Mouse (Mus musculus): Measurements from ENCODE around the gene Olfr1386. TPM values are rescaled to one million over a fixed set of nuclear protein-coding genes. Genes with fewer than 3 reads are reported as not detected.
"Not testable (repeated sequence)": the region's sequence is repeated elsewhere in the genome, so short reads cannot be mapped to it uniquely, and the experiment has no call there.

Olfr1386 gene
- polyA plus RNA-seq (2015; fragmentation: Nextera tagmentation; extraction: Ambion mirVana): not detected in 2 replicates

- DNase-seq (ENCODE audit: low spot score): not testable (repeated sequence)
These were observed at the start of gene Olfr1386 for GRCm38 (mm10) chr11:49464746-49465145. Olfr1386 (plus strand) TSS chr11:49465046.

GRCm38 (mm10) chr11:49422767-49423166, 42.1 kb upstream of the Olfr1386 start, which contains the start of gene Olfr1389:
Olfr1389 (plus strand) TSS chr11:49423067.
- no peak for DNase-seq (ENCODE audit: low spot score)

- DNase-seq (ENCODE audit: low spot score): no peak
These were observed 39.5 kb upstream of the Olfr1386 start for GRCm38 (mm10) chr11:49425257-49425927.

DNA sequence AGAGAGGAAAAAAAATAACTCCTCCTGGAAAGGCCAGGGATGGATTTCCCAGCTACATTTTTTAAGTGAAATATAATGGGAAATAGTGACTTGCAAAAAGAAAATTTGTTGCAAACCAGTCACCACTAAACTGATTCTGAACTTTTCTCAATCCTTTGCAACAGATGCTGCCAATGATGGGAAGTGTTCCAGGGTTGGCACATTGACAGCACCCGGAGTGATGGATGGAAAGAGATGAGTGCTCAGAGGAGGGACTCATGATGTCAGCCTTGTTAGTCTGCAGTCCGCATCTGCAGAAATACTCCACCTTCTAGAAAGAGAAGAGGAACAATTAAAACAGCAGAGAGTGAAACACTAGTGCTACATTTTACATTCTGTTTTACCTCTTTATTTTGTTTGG, 35.2 kb upstream of the Olfr1386 start:
- no peak for DNase-seq (ENCODE audit: low spot score)

DNA sequence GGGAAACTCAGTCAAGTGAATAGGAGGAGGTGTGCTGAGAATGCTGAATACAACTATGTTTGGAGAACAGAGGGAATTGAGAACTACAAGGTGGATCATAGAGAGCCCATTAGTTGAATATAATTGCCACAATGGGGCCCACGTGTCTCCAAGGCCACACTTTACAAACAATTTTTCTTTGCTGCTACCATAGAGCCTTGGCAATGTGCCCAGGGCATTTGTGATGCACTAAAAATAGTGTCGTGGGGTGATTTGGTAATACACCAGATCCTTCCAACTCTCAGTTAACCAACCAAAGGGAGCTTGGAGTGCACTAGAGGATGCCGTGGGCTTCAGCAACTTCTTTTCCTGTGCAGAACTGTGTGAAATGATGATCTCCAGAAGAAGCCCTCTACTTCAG, 28.4 kb upstream of the Olfr1386 start, which contains the start of gene Olfr1388:
Gene Olfr1388 (plus strand): TSS at position 214 of the 400 bp plus-strand sequence.
- DNase-seq (ENCODE audit: low spot score): no peak

GRCm38 (mm10) chr11:49455043-49455442, 9.8 kb upstream of the Olfr1386 start, which contains the start of gene Olfr1387:
Olfr1387 (plus strand) TSS chr11:49455343.
- no peak for DNase-seq (ENCODE audit: low spot score)

- no peak for DNase-seq (ENCODE audit: low spot score)
These were observed 21.1 kb downstream of the Olfr1386 start for GRCm38 (mm10) chr11:49485973-49486372.

GRCm38 (mm10) chr11:49488770-49489169, 23.9 kb downstream of the Olfr1386 start, which contains the start of gene Olfr1385:
Olfr1385 (plus strand) TSS chr11:49489070.
- not testable (repeated sequence) for DNase-seq (ENCODE audit: low spot score)

- no peak for DNase-seq (ENCODE audit: low spot score)
These were observed 53.2 kb downstream of the Olfr1386 start for GRCm38 (mm10) chr11:49518086-49518485.

DNA sequence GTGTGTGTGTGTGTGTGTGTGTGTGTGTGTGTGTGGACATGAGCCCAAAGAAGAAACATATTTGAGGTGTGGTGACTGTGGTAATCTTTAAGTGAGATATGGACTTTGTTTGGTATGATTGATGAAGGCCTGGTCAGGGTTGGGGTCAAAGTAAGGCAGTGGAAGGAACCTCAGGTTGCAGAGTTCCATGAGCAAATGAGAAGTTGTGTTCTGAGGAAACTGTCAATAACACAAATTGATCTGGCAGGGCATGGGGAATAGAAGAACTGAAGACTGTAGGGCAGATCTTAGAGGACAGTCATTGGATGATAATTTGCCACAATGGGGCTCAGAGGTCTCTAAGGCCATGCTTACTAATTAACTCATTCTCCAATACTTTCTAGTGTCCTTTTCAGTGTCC, 54.5 kb downstream of the Olfr1386 start, which contains the start of gene Olfr1383:
Gene Olfr1383 (plus strand): TSS at position 301 of the 400 bp plus-strand sequence.
- DNase-seq (ENCODE audit: low spot score): no peak

Other genes starting within 250 kb of the Olfr1386 start
- 82.0 and 82.7 TPM in 2 replicates for gene Mgat1, start 220.9 kb upstream of the Olfr1386 start, polyA plus RNA-seq (2015; fragmentation: Nextera tagmentation; extraction: Ambion mirVana)
- not detected in 2 replicates for gene Olfr1393, start 186.7 kb upstream of the Olfr1386 start, polyA plus RNA-seq (2015; fragmentation: Nextera tagmentation; extraction: Ambion mirVana)
- not detected in 2 replicates for gene Olfr1392, start 179.8 kb upstream of the Olfr1386 start, polyA plus RNA-seq (2015; fragmentation: Nextera tagmentation; extraction: Ambion mirVana)
- not detected in 2 replicates for gene Olfr10, start 160.3 kb upstream of the Olfr1386 start, polyA plus RNA-seq (2015; fragmentation: Nextera tagmentation; extraction: Ambion mirVana)
- gene Olfr1391, start 142.3 kb upstream of the Olfr1386 start, polyA plus RNA-seq (2015; fragmentation: Nextera tagmentation; extraction: Ambion mirVana): not detected in 2 replicates
- gene Olfr1390, start 129.9 kb upstream of the Olfr1386 start, polyA plus RNA-seq (2015; fragmentation: Nextera tagmentation; extraction: Ambion mirVana): not detected in 2 replicates
- not detected in 2 replicates for gene Olfr1389, start 42.0 kb upstream of the Olfr1386 start, polyA plus RNA-seq (2015; fragmentation: Nextera tagmentation; extraction: Ambion mirVana)
- 0.04 and 0.05 TPM in 2 replicates for gene Olfr1388, start 28.4 kb upstream of the Olfr1386 start, polyA plus RNA-seq (2015; fragmentation: Nextera tagmentation; extraction: Ambion mirVana)
- gene Olfr1387, start 9.7 kb upstream of the Olfr1386 start, polyA plus RNA-seq (2015; fragmentation: Nextera tagmentation; extraction: Ambion mirVana): not detected in 2 replicates
- gene Olfr1385, start 24.0 kb downstream of the Olfr1386 start, polyA plus RNA-seq (2015; fragmentation: Nextera tagmentation; extraction: Ambion mirVana): not detected in 2 replicates
- not detected in 2 replicates for gene Olfr1384, start 41.7 kb downstream of the Olfr1386 start, polyA plus RNA-seq (2015; fragmentation: Nextera tagmentation; extraction: Ambion mirVana)
- not detected in 2 replicates for gene Olfr1383, start 54.6 kb downstream of the Olfr1386 start, polyA plus RNA-seq (2015; fragmentation: Nextera tagmentation; extraction: Ambion mirVana)
- gene Olfr1382, start 63.2 kb downstream of the Olfr1386 start, polyA plus RNA-seq (2015; fragmentation: Nextera tagmentation; extraction: Ambion mirVana): not detected in 2 replicates
- gene Olfr1381, start 78.4 kb downstream of the Olfr1386 start, polyA plus RNA-seq (2015; fragmentation: Nextera tagmentation; extraction: Ambion mirVana): not detected in 2 replicates
- gene Olfr1380, start 91.8 kb downstream of the Olfr1386 start, polyA plus RNA-seq (2015; fragmentation: Nextera tagmentation; extraction: Ambion mirVana): not detected in 2 replicates
- gene Flt4, start 144.2 kb downstream of the Olfr1386 start, polyA plus RNA-seq (2015; fragmentation: Nextera tagmentation; extraction: Ambion mirVana): 0.31 and 0.35 TPM in 2 replicates
- gene Scgb3a1, start 198.6 kb downstream of the Olfr1386 start, polyA plus RNA-seq (2015; fragmentation: Nextera tagmentation; extraction: Ambion mirVana): 2.5 and 5.7 TPM in 2 replicates
- 84.6 and 112 TPM in 2 replicates for gene Cnot6, start 247.7 kb downstream of the Olfr1386 start, polyA plus RNA-seq (2015; fragmentation: Nextera tagmentation; extraction: Ambion mirVana)